Mouse (Mus musculus) Patski (cell line): Measurements from ENCODE around the gene Insm1. TPM values are rescaled to one million over a fixed set of nuclear protein-coding genes. Genes with fewer than 3 reads are reported as not detected.
A peak's percentile ranks its signal among the peaks of the same experiment; 100 is the strongest.

ENCODE experiments used
- ATAC-seq: fragments of 100-300 bp; one replicate; pipeline ENCODE4 v1.8.0; 2021
- CTCF ChIA-PET: fragments of 350-600 bp; sonication (Branson Sonifier 250); formaldehyde crosslinking; loops from one replicate; lab custom pipeline; 2022; ENCODE audit warnings: inconsistent platforms; lab: Charles Lee
- POLR2A ChIA-PET: fragments of 350-600 bp; sonication (Branson Sonifier 250); formaldehyde crosslinking; loops from one replicate; lab custom pipeline; 2022; ENCODE audit warnings: antibody characterized with exemption, inconsistent platforms; lab: Charles Lee
- DNase-seq: peaks from one replicate; pipeline ENCODE4 v3.0.0-alpha.2; 2011; ENCODE audit warnings: low read depth, low spot score
- H3K27me3 ChIP-seq: fragments of 371-371 bp; one replicate; pipeline ENCODE4 v1.5.1; 2021
- CTCF ChIP-seq: fragments of 100-300 bp; IDR thresholded peaks from one replicate; pipeline ENCODE4 v1.5.1; 2021
- in situ Hi-C: fragments of 300-500 bp; cut with MboI; formaldehyde crosslinking; loops from 3 replicates; pipeline ENCODE4 v1.11.1; 2018; ENCODE audit warnings: low pct_unique_long_range_greater_than_20kb, mixed read lengths
- polyA plus RNA-seq: library from polyadenylated mRNA; unstranded; gene quantifications from one replicate; pipeline ENCODE4 v1.2.3, GENCODE M21; 2021

The Insm1 gene
- polyA plus RNA-seq, 1 experiment from 2014 or later, result not detected

GRCm38 (mm10) chr2:146224141-146224540 lies 2.4 kb downstream of the Insm1 start:
- ATAC-seq, result no peak
- in situ Hi-C loops, result no loop called here
- DNase-seq, result no peak
- POLR2A ChIA-PET, result no interaction called here
- CTCF ChIA-PET, result no interaction called here
- no peak for TF ChIP-seq CTCF
- H3K27me3 ChIP-seq, result peaks cover 69% of the 10 kb centered on the region

- CTCF ChIA-PET, result interaction anchor here (1.4 to 2.2 kb wide), 2 partner anchors 9 to 10 kb away, joined by 4 read pairs; no protein-coding TSS in a partner anchor
- ATAC-seq (no peak), DNase-seq (no peak)
- POLR2A ChIA-PET, result no interaction called here
- in situ Hi-C loops, result no loop called here
- TF ChIP-seq CTCF, result no peak
- peaks cover 55% of the 10 kb centered on the region for H3K27me3 ChIP-seq
These were observed 4.1 kb downstream of the Insm1 start for GRCm38 (mm10) chr2:146225818-146226217.

GRCm38 (mm10) chr2:146226484-146226883 lies 4.8 kb downstream of the Insm1 start:
- no peak for TF ChIP-seq CTCF
- ChIA-PET CTCF (interaction anchor here (1.4 to 2.2 kb wide), 2 partner anchors 8 to 10 kb away, joined by 4 read pairs; no protein-coding TSS in a partner anchor), POLR2A (interaction anchor here (0.6 kb wide), 1 partner anchor 204 kb away, joined by 4 read pairs; no protein-coding TSS in a partner anchor)
- DNase-seq, result peak; percentile 38
- H3K27me3 ChIP-seq, result peaks cover 51% of the 10 kb centered on the region
- in situ Hi-C loops, result no loop called here
- ATAC-seq, result peak; percentile 88

- TF ChIP-seq CTCF, result no peak
- no peak for DNase-seq
- no peak for ATAC-seq
- in situ Hi-C loops, result no loop called here
- CTCF ChIA-PET, result no interaction called here
- peaks cover 61% of the 10 kb centered on the region for H3K27me3 ChIP-seq
- POLR2A ChIA-PET, result no interaction called here
These were observed 5.9 kb downstream of the Insm1 start for GRCm38 (mm10) chr2:146227646-146228045.

GRCm38 (mm10) chr2:146228435-146228834 lies 6.7 kb downstream of the Insm1 start:
- ChIA-PET POLR2A (no interaction called here), CTCF (no interaction called here)
- in situ Hi-C loops, result no loop called here
- no peak for DNase-seq
- H3K27me3 ChIP-seq, result peaks cover 62% of the 10 kb centered on the region
- no peak for TF ChIP-seq CTCF
- ATAC-seq, result no peak

GRCm38 (mm10) chr2:146231485-146231884 lies 9.8 kb downstream of the Insm1 start:
- H3K27me3 ChIP-seq, result peaks cover 34% of the 10 kb centered on the region
- in situ Hi-C loops, result no loop called here
- TF ChIP-seq CTCF, result no peak
- no peak for DNase-seq
- no peak for ATAC-seq
- CTCF ChIA-PET, result no interaction called here
- POLR2A ChIA-PET, result no interaction called here

GRCm38 (mm10) chr2:146239196-146239747 lies 17.6 kb downstream of the Insm1 start:
- ATAC-seq (no peak), DNase-seq (no peak)
- POLR2A ChIA-PET, result interaction anchor here (0.6 to 0.7 kb wide), 2 partner anchors 130 to 294 kb away, joined by 3 to 9 read pairs; no protein-coding TSS in a partner anchor
- CTCF ChIA-PET, result no interaction called here
- H3K27me3 ChIP-seq, result no peaks in the 10 kb centered on the region
- in situ Hi-C loops, result no loop called here
- no peak for TF ChIP-seq CTCF

- CTCF ChIA-PET, result no interaction called here
- no peaks in the 10 kb centered on the region for H3K27me3 ChIP-seq
- POLR2A ChIA-PET, result no interaction called here
- no peak for TF ChIP-seq CTCF
- DNase-seq (no peak), ATAC-seq (no peak)
- in situ Hi-C loops, result no loop called here
These were observed 22.3 kb downstream of the Insm1 start for GRCm38 (mm10) chr2:146244049-146244448.

- POLR2A ChIA-PET, result no interaction called here
- no peak for DNase-seq
- in situ Hi-C loops, result no loop called here
- H3K27me3 ChIP-seq, result no peaks in the 10 kb centered on the region
- ATAC-seq, result no peak
- TF ChIP-seq CTCF, result no peak
- CTCF ChIA-PET, result interaction anchor here (1.4 to 1.6 kb wide), 2 partner anchors 10 to 11 kb away, joined by 4 to 8 read pairs; no protein-coding TSS in a partner anchor
These were observed 23.7 kb downstream of the Insm1 start for GRCm38 (mm10) chr2:146245401-146245800.

GRCm38 (mm10) chr2:146246409-146247075 lies 24.8 kb downstream of the Insm1 start:
- POLR2A ChIA-PET, result no interaction called here
- CTCF ChIA-PET, result interaction anchor here (1.2 to 1.6 kb wide), 4 partner anchors 9 to 12 kb away, joined by 3 to 8 read pairs (median 4); no protein-coding TSS in a partner anchor
- ATAC-seq, result peak; percentile 86
- no peak for DNase-seq
- TF ChIP-seq CTCF, result no peak
- no peaks in the 10 kb centered on the region for H3K27me3 ChIP-seq
- in situ Hi-C loops, result no loop called here

- no peak for ATAC-seq
- TF ChIP-seq CTCF, result no peak
- no peaks in the 10 kb centered on the region for H3K27me3 ChIP-seq
- in situ Hi-C loops, result no loop called here
- ChIA-PET CTCF (interaction anchor here (1.2 kb wide), 1 partner anchor 8 kb away, joined by 3 read pairs; no protein-coding TSS in a partner anchor), POLR2A (no interaction called here)
- no peak for DNase-seq
These were observed 25.9 kb downstream of the Insm1 start for GRCm38 (mm10) chr2:146247576-146247975.
